In genomic region chr17:56558448-56558847, GRCm38 (mm10) we compare ENCODE assay signal across 9 mouse cellular contexts. TPM values are rescaled to one million over a fixed set of nuclear protein-coding genes. Genes with fewer than 3 reads are reported as not detected.
DNase-seq lines count a peak whose midpoint lies in the region; ATAC-seq and TF ChIP-seq lines count a peak whose summit lies in the region.
"Had no signal": no experiment of that assay in that cellular context is flagged by ENCODE, and none has a peak within 500 bp of the region (broad histone marks: within the 10 kb centered on the region; RNA-seq: fewer than 3 reads in every experiment).

No protein-coding gene starts in this region.

- peak; percentile 91 for TF ChIP-seq CTCF in hindbrain, postnatal 0 days (IDR thresholded peaks at IDR 0.05; ENCODE audit: low read depth)

- ATAC-seq in hindbrain, postnatal 0 days, result peak; percentile 65

- WGBS in hindbrain, postnatal 0 days, result 11% methylated on average over 3 of the region's 3 CpGs
- 22% methylated on average over 3 of the region's 3 CpGs for WGBS in midbrain, embryonic 10.5 days

- no peak overlapping the region for H3K27ac ChIP-seq in hindbrain, postnatal 0 days
- H3K27ac ChIP-seq in midbrain, embryonic 10.5 days (replicated peaks), result no peak overlapping the region

- no peak overlapping the region for H3K9ac ChIP-seq in hindbrain, postnatal 0 days (replicated peaks; ENCODE audit: low read length)

- peaks cover 24% of the 10 kb centered on the region for H3K36me3 ChIP-seq in hindbrain, postnatal 0 days (ENCODE audit: insufficient read depth, low read length)
- peaks cover 31% of the 10 kb centered on the region for H3K36me3 ChIP-seq in midbrain, embryonic 10.5 days

- peak; percentile 43 to 80 for DNase-seq in heart, adult 18-20 months
- DNase-seq in heart, postnatal 25 days (ENCODE audit: low spot score), result no peak
- DNase-seq in cerebellum, adult 8-10 months, result peak; percentile 71
- peak; percentile 70 for DNase-seq in forelimb bud, embryonic 11.5 days (ENCODE audit: low read depth, low spot score)
- peak; percentile 85 for DNase-seq in hindbrain, postnatal 0 days (ENCODE audit: low spot score)
- DNase-seq in left cerebral cortex, postnatal 14 days (ENCODE audit: low spot score in 2 of 2), result peak; percentile 76 to 79
- DNase-seq in midbrain, embryonic 10.5 days (ENCODE audit: low spot score), result peak; percentile 71
- peak; percentile 42 for DNase-seq in spleen, adult 12 weeks (ENCODE audit: low spot score)

- H3K27me3 ChIP-seq in hindbrain, postnatal 0 days (ENCODE audit: insufficient read depth, low read length), result no peaks in the 10 kb centered on the region
- no peaks in the 10 kb centered on the region for H3K27me3 ChIP-seq in midbrain, embryonic 10.5 days (ENCODE audit: low read depth, poor library complexity, severe bottlenecking)

- H3K9me3 ChIP-seq in hindbrain, postnatal 0 days (ENCODE audit: low read length), result no peaks in the 10 kb centered on the region
- no peaks in the 10 kb centered on the region for H3K9me3 ChIP-seq in midbrain, embryonic 10.5 days (replicated peaks)
- H3K9me3 ChIP-seq: megakaryocyte, embryonic 14.5 days had no signal

- no peak overlapping the region for H3K4me2 ChIP-seq in hindbrain, postnatal 0 days (ENCODE audit: low read depth, low read length)

- H3K4me3 ChIP-seq in hindbrain, postnatal 0 days (ENCODE audit: low read length), result no peak overlapping the region
- no peak overlapping the region for H3K4me3 ChIP-seq in midbrain, embryonic 10.5 days
- H3K4me3 ChIP-seq: megakaryocyte, embryonic 14.5 days had no signal

- intact Hi-C loops in heart, postnatal 25 days (cut with DNase I), result loop anchor here (5.0 kb wide), 1 partner anchor 109 kb away; no protein-coding TSS in a partner anchor
- intact Hi-C loops in left cerebral cortex, postnatal 14 days (cut with DNase I), result loop anchor here (2.0 kb wide), 1 partner anchor 202 kb away; no protein-coding TSS in a partner anchor

- H3K4me1 ChIP-seq in hindbrain, postnatal 0 days (ENCODE audit: insufficient read depth, low read length), result no peaks in the 10 kb centered on the region
- H3K4me1 ChIP-seq in midbrain, embryonic 10.5 days, result no peaks in the 10 kb centered on the region

RNA-seq across cellular contexts. Expression of gene Gm20219, which starts 4.3 kb away (rescaled TPM):
- under 1 TPM; 0.20 to 0.23 TPM for total RNA-seq in heart, adult 18-20 months (2021)
- total RNA-seq in heart, postnatal 25 days (2021), result under 1 TPM; 0.26 to 0.28 TPM
- 0.10 and 0.54 TPM in 2 replicates for total RNA-seq in hindbrain, postnatal 0 days (2014; rRNA removed)
- 0.37 and 0.55 TPM in 2 replicates for polyA plus RNA-seq in hindbrain, postnatal 0 days (2015; fragmentation: Nextera tagmentation; extraction: Ambion mirVana)
- 1 to 10 TPM; 1.1 to 1.8 TPM for total RNA-seq in left cerebral cortex, postnatal 14 days (2021)
- 0.80 and 0.89 TPM in 2 replicates for polyA plus RNA-seq in midbrain, embryonic 10.5 days (2016; fragmentation: Nextera tagmentation; extraction: Ambion mirVana)

RNA-seq across cellular contexts. Expression of gene Safb2, which starts 25.9 kb away (rescaled TPM):
- 10 to 100 TPM; 36.0 to 41.9 TPM for total RNA-seq in heart, adult 18-20 months (2021)
- total RNA-seq in heart, postnatal 25 days (2021), result 10 to 100 TPM; 40.4 to 44.0 TPM
- 34.1 and 45.2 TPM in 2 replicates for total RNA-seq in hindbrain, postnatal 0 days (2014; rRNA removed)
- 48.4 and 52.5 TPM in 2 replicates for polyA plus RNA-seq in hindbrain, postnatal 0 days (2015; fragmentation: Nextera tagmentation; extraction: Ambion mirVana)
- total RNA-seq in left cerebral cortex, postnatal 14 days (2021), result 100 to 1,000 TPM; 100 to 111 TPM
- polyA plus RNA-seq in midbrain, embryonic 10.5 days (2016; fragmentation: Nextera tagmentation; extraction: Ambion mirVana), result 80.9 and 85.6 TPM in 2 replicates

RNA-seq across cellular contexts. Expression of gene Safb, which starts 26.2 kb away (rescaled TPM):
- 10 to 100 TPM; 59.6 to 68.5 TPM for total RNA-seq in heart, adult 18-20 months (2021)
- total RNA-seq in heart, postnatal 25 days (2021), result 10 to 100 TPM; 64.3 to 72.3 TPM
- 40.8 and 47.0 TPM in 2 replicates for total RNA-seq in hindbrain, postnatal 0 days (2014; rRNA removed)
- polyA plus RNA-seq in hindbrain, postnatal 0 days (2015; fragmentation: Nextera tagmentation; extraction: Ambion mirVana), result 71.7 and 85.0 TPM in 2 replicates
- 100 to 1,000 TPM; 136 to 137 TPM for total RNA-seq in left cerebral cortex, postnatal 14 days (2021)
- polyA plus RNA-seq in midbrain, embryonic 10.5 days (2016; fragmentation: Nextera tagmentation; extraction: Ambion mirVana), result 148 and 157 TPM in 2 replicates

RNA-seq across cellular contexts. Expression of gene Znrf4, which starts 46.2 kb away (rescaled TPM):
- not detected for total RNA-seq in heart, adult 18-20 months (2021)
- total RNA-seq in heart, postnatal 25 days (2021), result not detected
- total RNA-seq in hindbrain, postnatal 0 days (2014; rRNA removed), result not detected in 2 replicates
- polyA plus RNA-seq in hindbrain, postnatal 0 days (2015; fragmentation: Nextera tagmentation; extraction: Ambion mirVana), result not detected in 2 replicates
- total RNA-seq in left cerebral cortex, postnatal 14 days (2021), result not detected
- not detected in 2 replicates for polyA plus RNA-seq in midbrain, embryonic 10.5 days (2016; fragmentation: Nextera tagmentation; extraction: Ambion mirVana)

RNA-seq across cellular contexts. Expression of gene 2410015M20Rik, which starts 51.1 kb away (rescaled TPM):
- 100 to 1,000 TPM; 341 TPM for total RNA-seq in heart, adult 18-20 months (2021)
- 100 to 1,000 TPM; 343 to 364 TPM for total RNA-seq in heart, postnatal 25 days (2021)
- 65.8 and 79.7 TPM in 2 replicates for total RNA-seq in hindbrain, postnatal 0 days (2014; rRNA removed)
- 222 and 247 TPM in 2 replicates for polyA plus RNA-seq in hindbrain, postnatal 0 days (2015; fragmentation: Nextera tagmentation; extraction: Ambion mirVana)
- total RNA-seq in left cerebral cortex, postnatal 14 days (2021), result 100 to 1,000 TPM; 168 to 176 TPM
- polyA plus RNA-seq in midbrain, embryonic 10.5 days (2016; fragmentation: Nextera tagmentation; extraction: Ambion mirVana), result 197 and 202 TPM in 2 replicates
